Mouse (Mus musculus): ENCODE measurements around the gene Hist1h1t. TPM values are rescaled to one million over a fixed set of nuclear protein-coding genes. Genes with fewer than 3 reads are reported as not detected.

The Hist1h1t gene
- not detected for polyA plus RNA-seq (2014; fragmentation: Illumina TruSeq; extraction: RNeasy Lipid Tissue Mini Kit (QIAGEN cat#74804); ENCODE audit: low read depth, low replicate concordance)

DNA sequence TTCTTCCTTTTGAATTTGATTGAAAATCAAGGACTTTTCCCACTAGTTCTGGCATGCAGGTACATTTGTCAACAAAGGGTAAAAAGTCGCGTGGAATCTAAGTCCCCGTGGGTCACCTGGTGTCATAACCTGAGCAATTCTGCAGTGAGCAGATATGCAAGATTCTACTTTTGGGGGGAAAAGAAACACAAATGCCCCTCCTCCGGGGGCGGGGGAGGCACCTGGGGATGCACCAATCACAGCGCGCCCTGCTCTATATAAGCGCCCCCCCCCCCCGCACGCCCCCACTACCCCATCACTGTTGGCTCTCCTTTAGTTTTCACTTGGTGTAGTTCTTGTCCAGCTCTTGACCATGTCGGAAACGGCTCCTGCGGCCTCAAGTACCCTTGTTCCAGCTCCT lies at the start of gene Hist1h1t:
Gene Hist1h1t (plus strand): TSS at position 301 of the 400 bp plus-strand sequence.

DNA sequence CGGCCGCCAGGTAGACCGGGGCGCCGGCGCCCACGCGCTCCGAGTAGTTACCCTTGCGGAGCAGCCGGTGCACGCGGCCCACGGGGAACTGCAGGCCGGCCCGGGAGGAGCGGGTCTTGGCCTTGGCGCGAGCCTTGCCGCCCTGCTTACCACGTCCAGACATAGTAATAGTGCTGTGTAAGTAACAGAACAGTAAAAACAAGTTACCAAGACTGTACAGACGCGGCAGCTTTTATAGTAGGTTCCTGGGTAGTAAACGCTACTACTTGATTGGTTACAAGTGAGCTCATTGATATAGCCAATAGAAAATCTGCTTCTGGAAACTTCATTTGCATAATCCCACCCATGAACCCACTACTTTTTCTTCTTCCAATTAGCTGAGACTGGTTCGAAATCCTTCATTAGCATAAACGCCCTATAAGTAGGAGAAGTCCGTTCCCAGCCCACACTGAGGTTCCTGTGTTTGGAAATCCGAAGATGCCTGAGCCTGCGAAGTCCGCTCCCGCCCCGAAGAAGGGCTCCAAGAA lies 11.8 kb upstream of the Hist1h1t start, which contains the start of the genes Hist1h2ac and Hist1h2bc:
Gene Hist1h2ac (minus strand): TSS at position 194 of the 527 bp plus-strand sequence.
Gene Hist1h2bc (plus strand): TSS at position 445 of the 527 bp plus-strand sequence.

DNA sequence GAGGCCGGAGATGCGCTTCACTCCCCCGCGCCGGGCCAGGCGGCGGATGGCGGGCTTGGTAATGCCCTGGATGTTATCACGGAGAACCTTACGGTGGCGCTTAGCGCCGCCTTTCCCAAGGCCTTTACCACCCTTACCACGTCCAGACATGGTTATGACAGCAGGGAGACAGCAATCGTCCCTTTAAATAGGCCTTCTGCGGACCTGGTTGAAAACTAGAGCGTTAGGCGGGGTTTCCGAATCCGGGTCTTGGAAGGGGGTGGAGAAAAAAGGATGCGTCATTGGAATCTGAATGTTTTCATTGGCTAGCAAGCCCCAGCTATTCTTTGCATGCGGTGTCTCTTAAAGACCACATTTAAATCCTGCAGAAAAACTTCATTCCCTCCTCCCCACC lies 2.7 kb downstream of the Hist1h1t start, which contains the start of gene Hist1h4c:
Gene Hist1h4c (minus strand): TSS at position 155 of the 394 bp plus-strand sequence.

DNA sequence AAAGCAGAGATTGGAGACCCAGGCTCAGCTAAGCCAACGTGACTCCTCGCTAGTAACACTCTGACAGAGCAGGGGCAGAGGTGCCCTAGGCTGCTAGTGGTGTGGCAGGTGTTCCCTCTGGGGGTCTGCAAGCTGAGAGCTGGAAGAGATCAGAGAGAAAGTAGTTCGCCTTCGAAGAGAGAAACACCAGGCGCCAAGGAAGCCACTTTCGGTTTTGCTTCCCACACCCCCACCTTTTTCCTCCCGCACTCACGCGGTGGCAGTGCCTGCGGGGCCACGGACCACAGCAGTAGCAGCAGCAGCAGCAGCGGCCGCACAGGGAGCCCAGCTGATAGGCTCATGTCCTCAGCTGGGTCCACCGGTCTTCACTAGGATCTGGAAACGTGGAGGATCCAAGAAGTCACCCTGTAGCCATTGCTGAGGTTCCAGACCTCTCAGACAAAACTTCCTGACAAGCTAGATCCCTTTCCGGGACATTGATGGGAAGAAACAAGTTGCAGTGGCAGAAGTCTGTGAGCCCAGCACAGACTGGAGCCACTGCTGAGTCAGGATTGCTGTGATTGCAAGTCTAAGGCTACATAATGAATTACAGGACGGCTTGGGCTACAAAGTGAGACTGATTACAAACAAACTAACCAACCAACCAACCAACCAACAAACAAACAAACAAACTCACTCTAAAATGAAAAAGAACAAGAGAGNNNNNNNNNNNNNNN lies 14.9 kb downstream of the Hist1h1t start, which contains the start of gene Hfe:
Gene Hfe (minus strand): TSS at position 481 of the 716 bp plus-strand sequence.

DNA sequence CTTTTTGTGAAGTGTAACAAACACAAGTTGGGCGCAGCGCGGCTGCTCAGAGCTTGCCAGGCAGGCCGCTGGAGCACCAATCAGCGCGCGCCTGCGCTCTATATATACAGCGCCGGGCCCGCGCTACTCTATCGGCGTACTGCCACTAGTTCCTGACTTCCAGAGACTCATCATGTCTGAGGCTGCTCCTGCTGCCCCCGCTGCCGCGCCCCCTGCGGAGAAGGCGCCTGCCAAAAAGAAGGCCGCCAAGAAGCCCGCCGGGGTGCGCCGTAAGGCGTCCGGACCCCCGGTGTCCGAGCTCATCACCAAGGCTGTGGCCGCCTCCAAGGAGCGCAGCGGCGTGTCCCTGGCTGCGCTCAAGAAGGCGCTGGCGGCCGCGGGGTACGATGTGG lies 43.1 kb downstream of the Hist1h1t start, which contains the start of gene Hist1h1c:
Gene Hist1h1c (plus strand): TSS at position 132 of the 392 bp plus-strand sequence.

DNA sequence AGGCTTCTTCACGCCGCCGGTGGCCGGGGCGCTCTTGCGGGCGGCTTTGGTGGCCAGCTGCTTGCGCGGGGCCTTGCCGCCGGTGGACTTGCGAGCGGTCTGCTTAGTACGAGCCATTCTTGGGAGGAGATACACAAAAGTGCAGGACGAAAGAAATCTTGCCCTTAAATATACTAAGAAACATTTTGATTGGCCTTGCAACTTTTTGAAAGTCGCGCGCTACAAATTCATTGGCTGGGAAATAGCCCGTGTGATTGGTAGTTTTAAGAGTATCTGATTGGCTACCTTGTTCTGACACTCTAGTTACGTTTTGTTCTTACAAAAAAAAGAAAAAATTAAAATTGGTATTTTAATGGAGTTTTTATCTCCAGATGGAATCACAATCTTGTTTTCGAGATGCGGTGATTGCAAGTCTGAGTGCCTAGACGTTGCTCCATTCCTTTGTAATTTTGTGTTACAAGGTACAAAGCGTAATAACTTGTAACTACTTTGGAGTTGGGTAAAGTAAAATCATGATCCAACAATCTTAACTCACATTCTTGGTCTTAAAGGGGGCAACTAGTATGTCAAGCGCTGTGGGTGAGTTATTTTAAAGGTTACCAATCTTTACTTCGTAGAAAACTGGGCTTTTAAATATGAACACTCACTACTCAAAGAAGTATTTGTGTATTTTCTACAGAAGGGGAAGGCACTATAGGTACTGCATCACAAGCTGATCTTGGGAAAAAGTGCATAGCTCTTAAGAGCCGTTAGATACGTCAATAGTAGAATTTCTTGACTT lies 50.0 kb downstream of the Hist1h1t start, which contains the start of gene Hist1h3c:
Gene Hist1h3c (minus strand): TSS at position 222 of the 781 bp plus-strand sequence.

Other genes with a start within 250 kb of the Hist1h1t start
- gene Btn1a1, start 229.9 kb upstream of the Hist1h1t start, polyA plus RNA-seq (2014; fragmentation: Illumina TruSeq; extraction: RNeasy Lipid Tissue Mini Kit (QIAGEN cat#74804); ENCODE audit: low read depth, low replicate concordance): not detected
- gene Btn2a2, start 207.0 kb upstream of the Hist1h1t start, polyA plus RNA-seq (2014; fragmentation: Illumina TruSeq; extraction: RNeasy Lipid Tissue Mini Kit (QIAGEN cat#74804); ENCODE audit: low read depth, low replicate concordance): not detected
- gene Hist1h4h, start 164.8 kb upstream of the Hist1h1t start, polyA plus RNA-seq (2014; fragmentation: Illumina TruSeq; extraction: RNeasy Lipid Tissue Mini Kit (QIAGEN cat#74804); ENCODE audit: low read depth, low replicate concordance): 46.3 TPM
- 2.5 TPM for gene Hist1h2af, start 161.9 kb upstream of the Hist1h1t start, polyA plus RNA-seq (2014; fragmentation: Illumina TruSeq; extraction: RNeasy Lipid Tissue Mini Kit (QIAGEN cat#74804); ENCODE audit: low read depth, low replicate concordance)
- gene Hist1h3g, start 160.4 kb upstream of the Hist1h1t start, polyA plus RNA-seq (2014; fragmentation: Illumina TruSeq; extraction: RNeasy Lipid Tissue Mini Kit (QIAGEN cat#74804); ENCODE audit: low read depth, low replicate concordance): not detected
- gene Hist1h2bh, start 152.4 kb upstream of the Hist1h1t start, polyA plus RNA-seq (2014; fragmentation: Illumina TruSeq; extraction: RNeasy Lipid Tissue Mini Kit (QIAGEN cat#74804); ENCODE audit: low read depth, low replicate concordance): 0.89 TPM
- gene Hist1h3f, start 151.8 kb upstream of the Hist1h1t start, polyA plus RNA-seq (2014; fragmentation: Illumina TruSeq; extraction: RNeasy Lipid Tissue Mini Kit (QIAGEN cat#74804); ENCODE audit: low read depth, low replicate concordance): 0.68 TPM
- not detected for gene Hist1h4f, start 144.2 kb upstream of the Hist1h1t start, polyA plus RNA-seq (2014; fragmentation: Illumina TruSeq; extraction: RNeasy Lipid Tissue Mini Kit (QIAGEN cat#74804); ENCODE audit: low read depth, low replicate concordance)
- 0.21 TPM for gene Hist1h1d, start 142.6 kb upstream of the Hist1h1t start, polyA plus RNA-seq (2014; fragmentation: Illumina TruSeq; extraction: RNeasy Lipid Tissue Mini Kit (QIAGEN cat#74804); ENCODE audit: low read depth, low replicate concordance)
- not detected for gene Hist1h3e, start 133.4 kb upstream of the Hist1h1t start, polyA plus RNA-seq (2014; fragmentation: Illumina TruSeq; extraction: RNeasy Lipid Tissue Mini Kit (QIAGEN cat#74804); ENCODE audit: low read depth, low replicate concordance)
- gene Hist1h2ae, start 124.6 kb upstream of the Hist1h1t start, polyA plus RNA-seq (2014; fragmentation: Illumina TruSeq; extraction: RNeasy Lipid Tissue Mini Kit (QIAGEN cat#74804); ENCODE audit: low read depth, low replicate concordance): not detected
- gene Hist1h2bg, start 124.4 kb upstream of the Hist1h1t start, polyA plus RNA-seq (2014; fragmentation: Illumina TruSeq; extraction: RNeasy Lipid Tissue Mini Kit (QIAGEN cat#74804); ENCODE audit: low read depth, low replicate concordance): not detected
- not detected for gene Hist1h2bf, start 121.6 kb upstream of the Hist1h1t start, polyA plus RNA-seq (2014; fragmentation: Illumina TruSeq; extraction: RNeasy Lipid Tissue Mini Kit (QIAGEN cat#74804); ENCODE audit: low read depth, low replicate concordance)
- gene Hist1h2ad, start 121.4 kb upstream of the Hist1h1t start, polyA plus RNA-seq (2014; fragmentation: Illumina TruSeq; extraction: RNeasy Lipid Tissue Mini Kit (QIAGEN cat#74804); ENCODE audit: low read depth, low replicate concordance): not detected
- gene Hist1h3d, start 120.1 kb upstream of the Hist1h1t start, polyA plus RNA-seq (2014; fragmentation: Illumina TruSeq; extraction: RNeasy Lipid Tissue Mini Kit (QIAGEN cat#74804); ENCODE audit: low read depth, low replicate concordance): 0.76 TPM
- not detected for gene Hist1h4d, start 114.2 kb upstream of the Hist1h1t start, polyA plus RNA-seq (2014; fragmentation: Illumina TruSeq; extraction: RNeasy Lipid Tissue Mini Kit (QIAGEN cat#74804); ENCODE audit: low read depth, low replicate concordance)
- gene Hist1h2be, start 74.7 kb upstream of the Hist1h1t start, polyA plus RNA-seq (2014; fragmentation: Illumina TruSeq; extraction: RNeasy Lipid Tissue Mini Kit (QIAGEN cat#74804); ENCODE audit: low read depth, low replicate concordance): 8.1 TPM
- 3.8 TPM for gene Hist1h1e, start 73.3 kb upstream of the Hist1h1t start, polyA plus RNA-seq (2014; fragmentation: Illumina TruSeq; extraction: RNeasy Lipid Tissue Mini Kit (QIAGEN cat#74804); ENCODE audit: low read depth, low replicate concordance)
- gene Hist1h2ac, start 11.9 kb upstream of the Hist1h1t start, polyA plus RNA-seq (2014; fragmentation: Illumina TruSeq; extraction: RNeasy Lipid Tissue Mini Kit (QIAGEN cat#74804); ENCODE audit: low read depth, low replicate concordance): 1.0 TPM
- gene Hist1h2bc, start 11.6 kb upstream of the Hist1h1t start, polyA plus RNA-seq (2014; fragmentation: Illumina TruSeq; extraction: RNeasy Lipid Tissue Mini Kit (QIAGEN cat#74804); ENCODE audit: low read depth, low replicate concordance): 121 TPM
- not detected for gene Hist1h4c, start 2.6 kb downstream of the Hist1h1t start, polyA plus RNA-seq (2014; fragmentation: Illumina TruSeq; extraction: RNeasy Lipid Tissue Mini Kit (QIAGEN cat#74804); ENCODE audit: low read depth, low replicate concordance)
- 35.3 TPM for gene Hfe, start 15.0 kb downstream of the Hist1h1t start, polyA plus RNA-seq (2014; fragmentation: Illumina TruSeq; extraction: RNeasy Lipid Tissue Mini Kit (QIAGEN cat#74804); ENCODE audit: low read depth, low replicate concordance)
- gene Hist1h1c, start 43.0 kb downstream of the Hist1h1t start, polyA plus RNA-seq (2014; fragmentation: Illumina TruSeq; extraction: RNeasy Lipid Tissue Mini Kit (QIAGEN cat#74804); ENCODE audit: low read depth, low replicate concordance): 171 TPM
- gene Hist1h3c, start 49.8 kb downstream of the Hist1h1t start, polyA plus RNA-seq (2014; fragmentation: Illumina TruSeq; extraction: RNeasy Lipid Tissue Mini Kit (QIAGEN cat#74804); ENCODE audit: low read depth, low replicate concordance): not detected
- gene Hist1h2bb, start 50.9 kb downstream of the Hist1h1t start, polyA plus RNA-seq (2014; fragmentation: Illumina TruSeq; extraction: RNeasy Lipid Tissue Mini Kit (QIAGEN cat#74804); ENCODE audit: low read depth, low replicate concordance): not detected
- not detected for gene Hist1h2ab, start 55.3 kb downstream of the Hist1h1t start, polyA plus RNA-seq (2014; fragmentation: Illumina TruSeq; extraction: RNeasy Lipid Tissue Mini Kit (QIAGEN cat#74804); ENCODE audit: low read depth, low replicate concordance)
- not detected for gene Hist1h3b, start 56.5 kb downstream of the Hist1h1t start, polyA plus RNA-seq (2014; fragmentation: Illumina TruSeq; extraction: RNeasy Lipid Tissue Mini Kit (QIAGEN cat#74804); ENCODE audit: low read depth, low replicate concordance)
- not detected for gene Hist1h4b, start 61.2 kb downstream of the Hist1h1t start, polyA plus RNA-seq (2014; fragmentation: Illumina TruSeq; extraction: RNeasy Lipid Tissue Mini Kit (QIAGEN cat#74804); ENCODE audit: low read depth, low replicate concordance)
- not detected for gene Hist1h4a, start 65.4 kb downstream of the Hist1h1t start, polyA plus RNA-seq (2014; fragmentation: Illumina TruSeq; extraction: RNeasy Lipid Tissue Mini Kit (QIAGEN cat#74804); ENCODE audit: low read depth, low replicate concordance)
- not detected for gene Hist1h3a, start 66.6 kb downstream of the Hist1h1t start, polyA plus RNA-seq (2014; fragmentation: Illumina TruSeq; extraction: RNeasy Lipid Tissue Mini Kit (QIAGEN cat#74804); ENCODE audit: low read depth, low replicate concordance)
- not detected for gene Hist1h1a, start 67.9 kb downstream of the Hist1h1t start, polyA plus RNA-seq (2014; fragmentation: Illumina TruSeq; extraction: RNeasy Lipid Tissue Mini Kit (QIAGEN cat#74804); ENCODE audit: low read depth, low replicate concordance)
- gene Trim38, start 74.1 kb downstream of the Hist1h1t start, polyA plus RNA-seq (2014; fragmentation: Illumina TruSeq; extraction: RNeasy Lipid Tissue Mini Kit (QIAGEN cat#74804); ENCODE audit: low read depth, low replicate concordance): 0.31 TPM
- gene Slc17a2, start 111.2 kb downstream of the Hist1h1t start, polyA plus RNA-seq (2014; fragmentation: Illumina TruSeq; extraction: RNeasy Lipid Tissue Mini Kit (QIAGEN cat#74804); ENCODE audit: low read depth, low replicate concordance): not detected
- gene Slc17a3, start 143.6 kb downstream of the Hist1h1t start, polyA plus RNA-seq (2014; fragmentation: Illumina TruSeq; extraction: RNeasy Lipid Tissue Mini Kit (QIAGEN cat#74804); ENCODE audit: low read depth, low replicate concordance): 0.34 TPM
- gene Slc17a1, start 171.9 kb downstream of the Hist1h1t start, polyA plus RNA-seq (2014; fragmentation: Illumina TruSeq; extraction: RNeasy Lipid Tissue Mini Kit (QIAGEN cat#74804); ENCODE audit: low read depth, low replicate concordance): not detected
- gene Slc17a4, start 219.2 kb downstream of the Hist1h1t start, polyA plus RNA-seq (2014; fragmentation: Illumina TruSeq; extraction: RNeasy Lipid Tissue Mini Kit (QIAGEN cat#74804); ENCODE audit: low read depth, low replicate concordance): not detected
- not detected for gene Hist1h2ba, start 238.3 kb downstream of the Hist1h1t start, polyA plus RNA-seq (2014; fragmentation: Illumina TruSeq; extraction: RNeasy Lipid Tissue Mini Kit (QIAGEN cat#74804); ENCODE audit: low read depth, low replicate concordance)
- not detected for gene Hist1h2aa, start 238.6 kb downstream of the Hist1h1t start, polyA plus RNA-seq (2014; fragmentation: Illumina TruSeq; extraction: RNeasy Lipid Tissue Mini Kit (QIAGEN cat#74804); ENCODE audit: low read depth, low replicate concordance)

Measured in heart, adult 10 weeks (tissue).